Mouse (Mus musculus) liver, adult 2 months (tissue): ENCODE data around the gene Tmem98. TPM values are rescaled to one million over a fixed set of nuclear protein-coding genes. Genes with fewer than 3 reads are reported as not detected.
A peak's percentile ranks its signal among the peaks of the same experiment; 100 is the strongest.

Experiments
- DNase-seq: peaks from one replicate; pipeline ENCODE4 v3.0.0-alpha.2; 2011; ENCODE audit warnings: low read depth, low spot score; ENCODE audit errors: extremely low read depth
- H3K27ac ChIP-seq: fragments of 200-500 bp; replicated peaks from 2 replicates; pipeline ENCODE4 v1.5.1; 2012; ENCODE audit warnings: low read depth, mild to moderate bottlenecking, control low read depth, inconsistent platforms, low read length; ENCODE audit not compliant: insufficient read depth
- H3K27me3 ChIP-seq: fragments of 200-500 bp; 2 replicates; pipeline ENCODE4 v1.6.1; 2012; ENCODE audit warnings: mild to moderate bottlenecking, moderate library complexity, low read length, inconsistent platforms; ENCODE audit not compliant: control insufficient read depth, insufficient read depth
- H3K36me3 ChIP-seq: fragments of 200-500 bp; 2 replicates; pipeline ENCODE4 v1.6.1; 2012; ENCODE audit warnings: low read length, inconsistent platforms; ENCODE audit not compliant: control insufficient read depth, insufficient read depth
- H3K4me1 ChIP-seq: fragments of 200-500 bp; 2 replicates; pipeline ENCODE4 v1.6.1; 2011; ENCODE audit warnings: low read length; ENCODE audit not compliant: control insufficient read depth, insufficient read depth
- H3K4me3 ChIP-seq: fragments of 200-500 bp; 2 replicates; pipeline ENCODE4 v1.5.1; 2011; ENCODE audit warnings: low read depth, mild to moderate bottlenecking, control low read depth, low read length, moderate library complexity; ENCODE audit not compliant: insufficient read depth
- H3K79me2 ChIP-seq: fragments of 200-500 bp; 2 replicates; pipeline ENCODE4 v1.6.1; 2012; ENCODE audit warnings: inconsistent platforms, mild to moderate bottlenecking, low read length, moderate library complexity; ENCODE audit not compliant: control insufficient read depth, insufficient read depth
- H3K9ac ChIP-seq: fragments of 200-500 bp; 2 replicates; pipeline ENCODE4 v1.6.1; 2012; ENCODE audit warnings: low read depth, mild to moderate bottlenecking, control low read depth, inconsistent platforms, low read length
- CTCF ChIP-seq: fragments of 200-500 bp; IDR thresholded peaks from 2 replicates; pipeline ENCODE4 v1.5.1; 2011; ENCODE audit warnings: low read depth, low read length, control low read depth
- POLR2A ChIP-seq: fragments of 200-500 bp; IDR thresholded peaks from 2 replicates; pipeline ENCODE4 v1.6.1; 2011; ENCODE audit warnings: low read length, control low read depth; ENCODE audit not compliant: insufficient read depth; ENCODE audit errors: extremely low read depth
- WGBS: fragments of 180-500 bp; shearing (Covaris S2); methylation state at CpG from one replicate; pipeline ENCODE4 v1.1.7; 2018; 5-methylcytosine and 5-hydroxymethylcytosine counted together
- polyA plus RNA-seq: library from polyadenylated mRNA; depleted of rRNA; stranded (reverse); fragments of >200 nt; gene quantifications from 2 replicates; pipeline ENCODE4 v1.2.3, GENCODE M21; 2012
- total RNA-seq: library from RNA; depleted of rRNA; stranded (reverse); fragments of >200 nt; gene quantifications from 2 replicates; pipeline ENCODE4 v1.2.3, GENCODE M21; 2014

Tmem98 gene
- total and polyA plus RNA-seq, 2 experiments: 17.9 to 18.3 TPM

- 65% methylated on average over 5 of the region's 5 CpGs for WGBS
- Histone ChIP-seq H3K79me2 (no peaks in the 10 kb centered on the region), H3K4me1 (peaks cover 7% of the 10 kb centered on the region), H3K27me3 (no peaks in the 10 kb centered on the region), H3K4me3 (no peak overlapping the region), H3K27ac (no peak overlapping the region), H3K9ac (no peak overlapping the region), H3K36me3 (no peaks in the 10 kb centered on the region)
- no peak for TF ChIP-seq POLR2A
- no peak for TF ChIP-seq CTCF
- DNase-seq: no peak
Measured at GRCm38 (mm10) chr11:80811156-80811555, 1.2 kb downstream of the Tmem98 start.

GRCm38 (mm10) chr11:80815354-80815753 is 5.4 kb downstream of the Tmem98 start:
- H3K27me3 ChIP-seq: no peaks in the 10 kb centered on the region
- no peak overlapping the region for H3K9ac ChIP-seq
- H3K4me1 ChIP-seq: no peaks in the 10 kb centered on the region
- H3K4me3 ChIP-seq: no peak overlapping the region
- no peak overlapping the region for H3K27ac ChIP-seq
- 89% methylated on average over 7 of the region's 7 CpGs for WGBS
- H3K79me2 ChIP-seq: no peaks in the 10 kb centered on the region
- no peak for DNase-seq
- TF ChIP-seq POLR2A: no peak
- no peak for TF ChIP-seq CTCF
- H3K36me3 ChIP-seq: no peaks in the 10 kb centered on the region

GRCm38 (mm10) chr11:80818060-80818697 is 8.2 kb downstream of the Tmem98 start:
- DNase-seq: peak; percentile 84
- WGBS: 43% methylated on average over 11 of the region's 11 CpGs
- Histone ChIP-seq H3K27ac (0 out of 2 replicates have a peak overlapping the region, but pooled peaks have one; percentile 4), H3K9ac (no peak overlapping the region), H3K79me2 (no peaks in the 10 kb centered on the region), H3K4me3 (no peak overlapping the region), H3K36me3 (no peaks in the 10 kb centered on the region), H3K4me1 (no peaks in the 10 kb centered on the region), H3K27me3 (no peaks in the 10 kb centered on the region)
- TF ChIP-seq CTCF (0 out of 2 replicates have a peak, but pooled peaks have one; percentile 25), POLR2A (no peak)

GRCm38 (mm10) chr11:80820085-80820484 is 10.1 kb downstream of the Tmem98 start:
- Histone ChIP-seq H3K4me3 (no peak overlapping the region), H3K36me3 (no peaks in the 10 kb centered on the region), H3K4me1 (no peaks in the 10 kb centered on the region), H3K27me3 (no peaks in the 10 kb centered on the region), H3K9ac (no peak overlapping the region), H3K27ac (no peak overlapping the region), H3K79me2 (no peaks in the 10 kb centered on the region)
- no peak for TF ChIP-seq CTCF
- DNase-seq: no peak
- WGBS: 91% methylated on average over 3 of the region's 3 CpGs

- no peak overlapping the region for H3K4me3 ChIP-seq
- H3K9ac ChIP-seq: no peak overlapping the region
- no peaks in the 10 kb centered on the region for H3K79me2 ChIP-seq
- TF ChIP-seq POLR2A (no peak), CTCF (peak; percentile 39; the same call in 1 of the 2 replicates)
- no peaks in the 10 kb centered on the region for H3K27me3 ChIP-seq
- H3K27ac ChIP-seq: no peak overlapping the region; the same call in 1 of the 2 replicates
- no peaks in the 10 kb centered on the region for H3K4me1 ChIP-seq
- no peak for DNase-seq
- WGBS: 69% methylated on average over 14 of the region's 14 CpGs
- H3K36me3 ChIP-seq: no peaks in the 10 kb centered on the region
Measured at GRCm38 (mm10) chr11:80821296-80821695, 11.3 kb downstream of the Tmem98 start.

- 86% methylated on average over 9 of the region's 9 CpGs for WGBS
- TF ChIP-seq CTCF (no peak), POLR2A (no peak)
- H3K4me3 ChIP-seq: no peak overlapping the region
- no peaks in the 10 kb centered on the region for H3K27me3 ChIP-seq
- H3K27ac ChIP-seq: 0 out of 2 replicates have a peak overlapping the region, but pooled peaks have one; percentile 17
- no peak for DNase-seq
- H3K4me1 ChIP-seq: no peaks in the 10 kb centered on the region
- no peaks in the 10 kb centered on the region for H3K79me2 ChIP-seq
- H3K36me3 ChIP-seq: no peaks in the 10 kb centered on the region
- no peak overlapping the region for H3K9ac ChIP-seq
Measured at GRCm38 (mm10) chr11:80821794-80822193, 11.8 kb downstream of the Tmem98 start.
